In genomic region chr9:70241411-70241961, GRCm38 (mm10) we compare ENCODE assay signal across 9 mouse cellular contexts. TPM values are rescaled to one million over a fixed set of nuclear protein-coding genes. Genes with fewer than 3 reads are reported as not detected.
DNase-seq lines count a peak whose midpoint lies in the region; ATAC-seq and TF ChIP-seq lines count a peak whose summit lies in the region.
"Had no signal": no experiment of that assay in that cellular context is flagged by ENCODE, and none has a peak within 500 bp of the region (broad histone marks: within the 10 kb centered on the region; RNA-seq: fewer than 3 reads in every experiment).

No protein-coding gene starts in this region.

- no peak for TF ChIP-seq CTCF in intestine, postnatal 0 days (IDR thresholded peaks at IDR 0.05; ENCODE audit: low read depth)

- H3K27ac ChIP-seq in embryonic facial prominence, embryonic 12.5 days: peak overlapping the region; percentile 41
- H3K27ac ChIP-seq in intestine, postnatal 0 days (ENCODE audit: low read depth, low read length): peak overlapping the region; percentile 82
- H3K27ac ChIP-seq in limb, embryonic 15.5 days: peak overlapping the region; percentile 72
- H3K27ac ChIP-seq: heart, adult 2 months had no signal

- H3K36me3 ChIP-seq in embryonic facial prominence, embryonic 12.5 days: no peaks in the 10 kb centered on the region
- H3K36me3 ChIP-seq in intestine, postnatal 0 days (ENCODE audit: control insufficient read depth, insufficient read depth): no peaks in the 10 kb centered on the region
- H3K36me3 ChIP-seq in limb, embryonic 15.5 days: no peaks in the 10 kb centered on the region

- 0 out of 2 replicates have a peak overlapping the region, but pooled peaks have one; percentile 19 for H3K4me2 ChIP-seq in embryonic facial prominence, embryonic 12.5 days (replicated peaks)
- peak overlapping the region; percentile 44 for H3K4me2 ChIP-seq in intestine, postnatal 0 days (replicated peaks; ENCODE audit: low read depth)
- H3K4me2 ChIP-seq in limb, embryonic 15.5 days: no peak overlapping the region

- H3K4me3 ChIP-seq in embryonic facial prominence, embryonic 12.5 days: no peak overlapping the region
- no peak overlapping the region for H3K4me3 ChIP-seq in intestine, postnatal 0 days (ENCODE audit: low read depth, low read length)
- no peak overlapping the region for H3K4me3 ChIP-seq in limb, embryonic 15.5 days
- H3K4me3 ChIP-seq: heart, adult 2 months had no signal

- peak; percentile 55; the same call in 1 of the 2 replicates for ATAC-seq in embryonic facial prominence, embryonic 12.5 days (ENCODE audit: insufficient number of reproducible peaks, insufficient read depth, low FRiP score, low TSS enrichment)
- ATAC-seq in intestine, postnatal 0 days: peak; percentile 37
- peak; percentile 69 for ATAC-seq in limb, embryonic 15.5 days (ENCODE audit: insufficient number of reproducible peaks, low FRiP score, low TSS enrichment, low read depth)
- ATAC-seq: activated CD4-positive, CD25-positive, alpha-beta regulatory T cell, adult 4 months had no signal

- no peaks in the 10 kb centered on the region for H3K27me3 ChIP-seq in embryonic facial prominence, embryonic 12.5 days
- H3K27me3 ChIP-seq in intestine, postnatal 0 days (replicated peaks; ENCODE audit: control insufficient read depth, insufficient read depth, low read length): no peaks in the 10 kb centered on the region
- H3K27me3 ChIP-seq in limb, embryonic 15.5 days: no peaks in the 10 kb centered on the region

- DNase-seq in lung, postnatal 4 days: peak; percentile 55 to 75
- no peak for DNase-seq in layer of hippocampus, adult 9-10 months (ENCODE audit: low spot score)
- no peak for DNase-seq in cerebellum, adult 11-12 months
- DNase-seq in spleen, postnatal 4 days (ENCODE audit: low spot score in 2 of 2): no peak
- DNase-seq: heart, adult 2 months had no signal

- WGBS in embryonic facial prominence, embryonic 12.5 days: 43% methylated on average over 8 of the region's 8 CpGs
- WGBS in intestine, postnatal 0 days: 12% methylated on average over 8 of the region's 8 CpGs
- 32% methylated on average over 8 of the region's 8 CpGs for WGBS in limb, embryonic 15.5 days

- H3K9ac ChIP-seq in embryonic facial prominence, embryonic 12.5 days: no peak overlapping the region
- no peak overlapping the region for H3K9ac ChIP-seq in intestine, postnatal 0 days (ENCODE audit: low read depth, low read length)
- no peak overlapping the region for H3K9ac ChIP-seq in limb, embryonic 15.5 days

- H3K4me1 ChIP-seq in embryonic facial prominence, embryonic 12.5 days: peaks cover 33% of the 10 kb centered on the region
- H3K4me1 ChIP-seq in intestine, postnatal 0 days (replicated peaks; ENCODE audit: control insufficient read depth, insufficient read depth, low read length): peaks cover 25% of the 10 kb centered on the region; the same call in 1 of the 2 replicates
- peaks cover 36% of the 10 kb centered on the region for H3K4me1 ChIP-seq in limb, embryonic 15.5 days

- H3K9me3 ChIP-seq in embryonic facial prominence, embryonic 12.5 days: no peaks in the 10 kb centered on the region
- H3K9me3 ChIP-seq in intestine, postnatal 0 days (ENCODE audit: control insufficient read depth): no peaks in the 10 kb centered on the region
- no peaks in the 10 kb centered on the region for H3K9me3 ChIP-seq in limb, embryonic 15.5 days

RNA-seq across cellular contexts. Expression of gene Myo1e, which starts 34.3 kb away (rescaled TPM):
- 19.6 and 21.0 TPM in 2 replicates for polyA plus RNA-seq in embryonic facial prominence, embryonic 12.5 days (2016; fragmentation: Nextera tagmentation; extraction: Ambion mirVana)
- 15.2 and 16.2 TPM in 2 replicates for polyA plus RNA-seq in intestine, postnatal 0 days (2015; fragmentation: Nextera tagmentation; extraction: Ambion mirVana)
- polyA plus RNA-seq in limb, embryonic 15.5 days (2015; fragmentation: Nextera tagmentation; extraction: Ambion mirVana): 27.5 and 28.5 TPM in 2 replicates

Comparison
In these comparisons a context has a peak if more than half of its experiments do, and no peak if none do; other contexts are left out.
1. DNase-seq: peak in lung, postnatal 4 days (2 of 2); none in layer of hippocampus, adult 9-10 months (single experiment), cerebellum, adult 11-12 months (single experiment) and spleen, postnatal 4 days (0 of 2).
2. Peak in every context shown above with its lines, with median percentiles within 50 percentile points of each other: ATAC-seq and H3K27ac ChIP-seq.